Mouse (Mus musculus) heart, adult 2 months (tissue): ENCODE data around the gene Acsf2. TPM values are rescaled to one million over a fixed set of nuclear protein-coding genes. Genes with fewer than 3 reads are reported as not detected.

Experiments
- DNase-seq, 2 experiments: peaks; one replicate each; pipeline ENCODE4 v3.0.0; 2021
- H3K27ac ChIP-seq: fragments of 200-600 bp; 2 replicates; pipeline ENCODE4 v1.8.1; 2022
- H3K27me3 ChIP-seq: fragments of 200-500 bp; 2 replicates; pipeline ENCODE4 v1.6.1; 2012; ENCODE audit warnings: mild to moderate bottlenecking, low read length, inconsistent platforms, mixed read lengths; ENCODE audit not compliant: control insufficient read depth, insufficient read depth
- H3K36me3 ChIP-seq: fragments of 200-500 bp; 2 replicates; pipeline ENCODE4 v1.6.1; 2012; ENCODE audit warnings: low read length, inconsistent platforms; ENCODE audit not compliant: control insufficient read depth, insufficient read depth
- H3K4me1 ChIP-seq: fragments of 200-500 bp; 2 replicates; pipeline ENCODE4 v1.6.1; 2011; ENCODE audit warnings: low read length; ENCODE audit not compliant: control insufficient read depth, insufficient read depth
- H3K4me3 ChIP-seq: fragments of 200-600 bp; 2 replicates; pipeline ENCODE4 v1.8.1; 2022
- H3K79me2 ChIP-seq: fragments of 200-500 bp; replicated peaks from 2 replicates; pipeline ENCODE4 v1.6.1; 2012; ENCODE audit warnings: mild to moderate bottlenecking, inconsistent platforms, low read length, moderate library complexity, mixed read lengths; ENCODE audit not compliant: control insufficient read depth, insufficient read depth
- H3K9ac ChIP-seq: fragments of 200-500 bp; 2 replicates; pipeline ENCODE4 v1.6.1; 2012; ENCODE audit warnings: low read depth, mild to moderate bottlenecking, control low read depth, inconsistent platforms, low read length, mixed read lengths
- CTCF ChIP-seq: fragments of 200-600 bp; IDR thresholded peaks from 2 replicates; pipeline ENCODE4 v1.8.1; 2022; ENCODE audit warnings: antibody characterized with exemption, mild to moderate bottlenecking, moderate library complexity
- EP300 ChIP-seq: fragments of 200-500 bp; IDR thresholded peaks from 2 replicates; pipeline ENCODE4 v1.6.1; 2011; ENCODE audit warnings: low read depth, low read length, control low read depth; ENCODE audit not compliant: insufficient read depth
- POLR2A ChIP-seq: fragments of 200-500 bp; IDR thresholded peaks from 2 replicates; pipeline ENCODE4 v1.6.1; 2011; ENCODE audit warnings: mild to moderate bottlenecking, low read depth, low read length, control low read depth; ENCODE audit not compliant: insufficient read depth
- WGBS: fragments of 180-500 bp; shearing (Covaris S2); methylation state at CpG from one replicate; pipeline ENCODE4 v1.1.7; 2018; 5-methylcytosine and 5-hydroxymethylcytosine counted together
- intact Hi-C: fragments of 180-260 bp; cut with DNase I; formaldehyde crosslinking; loops from one replicate; pipeline ENCODE4 v1.15.1; 2025
- polyA plus RNA-seq: library from polyadenylated mRNA; depleted of rRNA; stranded (reverse); fragments of >200 nt; gene quantifications from 2 replicates; pipeline ENCODE4 v1.2.3, GENCODE M21; 2012
- total RNA-seq, 2 experiments: library from RNA; stranded (reverse); gene quantifications; 2 replicates each; pipeline ENCODE4 v1.2.3; 2021

Gene Acsf2
- total and polyA plus RNA-seq, 3 experiments: 19.8 to 26.4 (median 21.0) TPM

DNA sequence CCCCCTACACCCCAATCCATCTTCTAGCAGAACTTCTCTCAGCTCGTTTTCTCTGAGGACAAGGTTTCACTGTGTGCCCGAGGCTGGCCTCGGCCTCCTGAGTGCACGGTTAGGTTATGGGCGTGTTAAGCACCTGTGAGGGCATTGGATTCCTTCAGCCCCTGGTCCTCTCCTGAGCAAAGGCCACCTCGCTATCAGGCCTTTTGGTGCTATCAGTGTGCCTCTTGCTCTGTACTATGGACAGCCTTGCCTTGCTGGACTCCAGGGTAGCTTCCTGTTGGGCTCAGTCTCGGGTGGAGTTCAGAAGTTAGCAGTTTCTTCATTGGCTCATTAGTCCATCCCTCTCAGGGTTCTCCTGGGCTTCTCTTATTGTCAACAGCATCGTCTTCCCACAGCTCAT lies 31.3 kb upstream of the Acsf2 start:
- WGBS: 82% methylated on average over 8 of the region's 8 CpGs
- no peak for TF ChIP-seq POLR2A
- DNase-seq: no peak
- no peak overlapping the region for H3K27ac ChIP-seq
- no peaks in the 10 kb centered on the region for H3K36me3 ChIP-seq
- H3K27me3 ChIP-seq: no peaks in the 10 kb centered on the region
- H3K4me1 ChIP-seq: peaks cover 5% of the 10 kb centered on the region
- peaks cover 4% of the 10 kb centered on the region for H3K79me2 ChIP-seq
- no peak overlapping the region for H3K9ac ChIP-seq
- intact Hi-C loops: loop anchor here (5.0 kb wide), 1 partner anchor 84 kb away; no protein-coding TSS in a partner anchor
- H3K4me3 ChIP-seq: no peak overlapping the region

DNA sequence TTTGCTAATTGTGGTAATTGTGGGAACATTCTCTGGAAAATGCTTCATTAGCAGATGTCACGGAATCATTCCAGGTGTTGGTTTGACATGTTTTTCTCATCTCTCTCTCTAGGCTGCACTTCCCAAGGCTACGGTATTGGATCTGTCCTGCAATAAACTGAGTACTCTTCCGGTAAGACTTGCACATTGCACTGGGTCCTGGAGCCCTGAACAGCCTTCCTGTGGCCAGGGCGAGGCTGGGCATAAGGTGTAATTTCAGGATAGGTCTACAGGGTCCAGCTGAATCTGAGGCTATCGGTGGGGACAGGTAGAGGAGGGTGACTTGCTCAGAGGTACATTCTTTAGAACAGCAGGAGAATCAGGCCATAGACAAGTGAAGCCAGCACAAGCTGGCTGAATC lies 30.3 kb upstream of the Acsf2 start:
- Histone ChIP-seq H3K79me2 (peaks cover 4% of the 10 kb centered on the region), H3K4me1 (peaks cover 5% of the 10 kb centered on the region), H3K9ac (no peak overlapping the region), H3K4me3 (no peak overlapping the region), H3K27ac (no peak overlapping the region), H3K36me3 (no peaks in the 10 kb centered on the region), H3K27me3 (no peaks in the 10 kb centered on the region)
- no peak for TF ChIP-seq EP300
- TF ChIP-seq CTCF: no peak
- TF ChIP-seq POLR2A: no peak
- DNase-seq: no peak
- WGBS: 93% methylated on average over 5 of the region's 5 CpGs
- intact Hi-C loops: loop anchor here (5.0 kb wide), 1 partner anchor 85 kb away; no protein-coding TSS in a partner anchor

DNA sequence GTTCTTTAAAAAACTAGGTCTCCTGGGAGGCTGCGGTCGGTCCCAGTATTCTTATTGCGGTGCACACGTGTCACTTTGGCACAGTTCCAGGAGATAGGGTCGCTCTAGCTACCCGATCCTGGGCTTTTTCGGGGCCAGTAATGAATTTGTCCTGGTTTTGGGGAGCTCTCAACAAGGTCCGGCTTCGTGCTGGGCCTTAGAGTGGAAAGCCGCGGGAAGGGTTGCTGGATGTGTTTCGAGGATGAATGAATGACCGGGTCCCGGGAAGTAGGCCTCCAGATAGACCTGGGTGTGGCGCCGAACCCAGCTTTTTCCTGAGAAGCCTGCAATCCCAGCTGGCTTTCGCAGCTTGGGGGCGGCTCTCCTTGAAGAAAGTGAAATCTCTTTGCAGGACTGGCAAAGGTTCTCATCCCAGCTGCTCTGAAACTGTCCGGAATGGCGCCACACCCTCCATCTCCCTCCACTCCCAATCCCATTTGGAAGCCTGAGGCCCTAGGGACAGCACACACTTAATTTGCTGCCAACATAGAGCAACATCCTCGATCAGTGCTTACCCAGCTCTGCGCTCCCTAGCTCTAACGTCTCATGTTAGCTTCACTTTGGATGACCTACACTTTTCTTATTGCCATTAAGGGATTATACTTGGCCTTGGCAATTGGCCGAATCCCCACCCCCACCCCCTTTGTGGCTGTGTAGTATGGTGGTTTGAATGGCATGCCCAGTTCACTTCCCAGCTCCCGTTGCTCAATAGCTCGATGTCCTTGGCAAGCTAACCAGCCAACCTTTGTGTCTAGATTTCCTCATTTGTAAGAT lies 28.7 kb upstream of the Acsf2 start:
- Histone ChIP-seq H3K27ac (peak overlapping the region; percentile 89), H3K36me3 (no peaks in the 10 kb centered on the region), H3K27me3 (no peaks in the 10 kb centered on the region), H3K79me2 (peaks cover 4% of the 10 kb centered on the region), H3K4me1 (peaks cover 5% of the 10 kb centered on the region), H3K9ac (peak overlapping the region; percentile 98), H3K4me3 (peak overlapping the region; percentile 56)
- 5% methylated on average over 26 of the region's 26 CpGs for WGBS
- peak; percentile 68 for DNase-seq
- intact Hi-C loops: loop anchor here (5.0 kb wide), 1 partner anchor 87 kb away; no protein-coding TSS in a partner anchor
- TF ChIP-seq POLR2A (no peak), CTCF (no peak), EP300 (no peak)

DNA sequence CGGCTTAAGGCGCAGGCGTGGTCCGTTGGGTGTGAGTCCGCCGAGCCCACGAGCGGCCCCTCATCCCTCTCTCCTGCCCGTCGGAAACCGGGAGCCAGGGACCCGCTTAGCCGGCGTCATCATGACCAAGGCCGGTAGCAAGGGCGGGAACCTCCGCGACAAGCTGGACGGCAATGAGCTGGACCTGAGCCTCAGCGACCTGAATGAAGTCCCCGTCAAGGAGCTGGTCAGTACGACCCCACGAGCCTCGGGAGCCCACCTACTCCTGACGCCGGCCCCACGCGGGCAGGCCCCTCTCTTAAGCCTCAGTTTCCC lies 28.2 kb upstream of the Acsf2 start:
- H3K4me1 ChIP-seq: peaks cover 5% of the 10 kb centered on the region
- DNase-seq: no peak
- peak overlapping the region; percentile 56 for H3K4me3 ChIP-seq
- intact Hi-C loops: loop anchor here (5.0 kb wide), 1 partner anchor 87 kb away; no protein-coding TSS in a partner anchor
- H3K79me2 ChIP-seq: peaks cover 4% of the 10 kb centered on the region
- WGBS: under 1% methylated on average over 25 of the region's 28 CpGs
- H3K27me3 ChIP-seq: no peaks in the 10 kb centered on the region
- H3K9ac ChIP-seq: peak overlapping the region; percentile 98
- peak overlapping the region; percentile 89 for H3K27ac ChIP-seq
- no peak for TF ChIP-seq POLR2A
- no peak for TF ChIP-seq CTCF
- TF ChIP-seq EP300: no peak
- H3K36me3 ChIP-seq: no peaks in the 10 kb centered on the region

DNA sequence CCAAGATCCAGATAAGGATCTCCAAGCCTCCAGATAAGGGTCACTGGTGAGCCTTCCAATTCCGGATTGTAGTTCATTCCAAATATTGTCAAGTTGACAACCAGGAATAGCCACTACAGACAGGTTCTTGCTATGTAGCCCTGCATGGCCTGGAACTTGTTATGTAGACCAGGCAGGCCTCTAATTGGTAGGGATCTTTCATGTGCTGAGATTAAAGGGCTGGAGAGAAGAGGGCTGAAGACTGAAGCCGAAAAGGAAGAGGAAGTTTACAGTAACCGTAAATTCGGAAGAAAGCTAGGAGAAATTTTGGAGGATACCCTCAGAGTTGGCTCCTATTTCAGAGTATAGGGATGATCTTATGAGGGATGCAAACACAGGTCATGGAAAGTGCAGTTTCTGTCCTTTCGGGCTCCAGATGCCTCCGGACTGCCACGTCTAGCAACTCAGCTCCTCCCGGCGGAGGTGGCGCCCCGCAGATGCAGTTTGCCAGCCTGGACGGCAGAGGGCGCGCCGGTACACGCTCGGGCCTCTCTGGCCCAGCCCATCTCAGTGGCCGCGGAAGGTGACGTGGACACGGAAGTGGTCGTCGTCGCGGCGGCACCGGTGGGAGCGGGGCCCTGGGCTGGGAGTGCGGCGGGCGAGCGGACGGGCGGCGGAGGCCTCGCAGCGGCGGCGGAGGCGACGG lies 27.7 kb upstream of the Acsf2 start, which contains the start of gene Lrrc59:
Lrrc59 (plus strand) TSS at position 569 of the 685 bp plus-strand sequence.
- intact Hi-C loops: no loop called here
- Histone ChIP-seq H3K79me2 (peaks cover 4% of the 10 kb centered on the region), H3K36me3 (no peaks in the 10 kb centered on the region), H3K27me3 (no peaks in the 10 kb centered on the region), H3K4me1 (peaks cover 5% of the 10 kb centered on the region), H3K9ac (peak within 1 kb of the TSS; percentile 98), H3K27ac (peak within 1 kb of the TSS; percentile 89), H3K4me3 (peak within 1 kb of the TSS; percentile 56)
- peak; percentile 95 to 97 for DNase-seq
- peak; percentile 64 for TF ChIP-seq POLR2A
- 0 out of 2 replicates have a peak, but pooled peaks have one; percentile 100 for TF ChIP-seq CTCF
- 0 out of 2 replicates have a peak, but pooled peaks have one; percentile 56 for TF ChIP-seq EP300
- 3% methylated on average over 40 of the region's 41 CpGs for WGBS

DNA sequence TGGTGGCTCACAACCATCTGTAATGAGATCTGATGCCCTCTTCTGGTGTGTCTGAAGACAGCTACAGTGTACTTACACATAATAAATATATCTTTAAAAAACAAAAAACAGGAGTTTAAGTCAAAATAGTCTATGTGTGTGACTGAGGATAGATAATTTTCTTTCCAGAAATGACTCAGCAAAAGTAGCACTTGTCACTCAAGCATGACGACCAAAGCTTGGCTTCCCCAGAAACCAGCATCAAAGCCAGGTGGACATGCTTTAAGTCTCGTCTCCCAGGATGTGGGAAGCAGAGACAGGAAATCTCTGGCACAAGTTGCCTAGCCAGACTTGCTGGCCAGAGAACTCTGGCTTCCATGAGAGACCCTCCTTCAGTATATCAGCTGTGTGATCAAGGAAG lies 20.5 kb upstream of the Acsf2 start:
- Histone ChIP-seq H3K79me2 (no peaks in the 10 kb centered on the region), H3K36me3 (no peaks in the 10 kb centered on the region), H3K4me1 (no peaks in the 10 kb centered on the region), H3K27me3 (no peaks in the 10 kb centered on the region), H3K27ac (no peak overlapping the region), H3K4me3 (no peak overlapping the region), H3K9ac (no peak overlapping the region)
- DNase-seq: no peak
- intact Hi-C loops: no loop called here
- TF ChIP-seq POLR2A (no peak), CTCF (no peak), EP300 (no peak)
- WGBS: 64% methylated on average over 2 of the region's 2 CpGs
